Mouse (Mus musculus): ENCODE results near the gene Eno1.
"Not testable (repeated sequence)": the region's sequence is repeated elsewhere in the genome, so short reads cannot be mapped to it uniquely, and the experiment has no call there.

GRCm38 (mm10) chr4:150270718-150271117 lies 34.2 kb downstream of the Eno1 start:
- TF ChIP-seq CTCF, EP300 (IDR thresholded peaks at IDR 0.05; ENCODE audit: low read depth): not testable (repeated sequence)
